Mouse (Mus musculus) telencephalon, adult 2 months (tissue): ENCODE results near the gene Opa3.

Experiments used
- DNase-seq: peaks from one replicate; pipeline ENCODE4 v3.0.0-alpha.2; 2011; ENCODE audit warnings: low read depth, low spot score

Gene Opa3

GRCm38 (mm10) chr7:19245083-19245482, 16.9 kb downstream of the Opa3 start:
- no peak for DNase-seq

GRCm38 (mm10) chr7:19246855-19247254, 18.7 kb downstream of the Opa3 start:
- no peak for DNase-seq

- DNase-seq, result no peak
These were observed 19.4 kb downstream of the Opa3 start for GRCm38 (mm10) chr7:19247511-19247910.

GRCm38 (mm10) chr7:19252078-19252477, 23.9 kb downstream of the Opa3 start:
- no peak for DNase-seq

GRCm38 (mm10) chr7:19253437-19253836, 25.3 kb downstream of the Opa3 start:
- DNase-seq, result no peak

GRCm38 (mm10) chr7:19255395-19255794, 27.3 kb downstream of the Opa3 start:
- no peak for DNase-seq

- DNase-seq, result no peak
These were observed 28.4 kb downstream of the Opa3 start for GRCm38 (mm10) chr7:19256567-19256966.

- peak; percentile 55 for DNase-seq
These were observed 29.4 kb downstream of the Opa3 start for GRCm38 (mm10) chr7:19257390-19258022.

- no peak for DNase-seq
These were observed 30.2 kb downstream of the Opa3 start for GRCm38 (mm10) chr7:19258336-19258735.

GRCm38 (mm10) chr7:19265147-19265546, 37.0 kb downstream of the Opa3 start:
- no peak for DNase-seq

GRCm38 (mm10) chr7:19265928-19266822, 38.0 kb downstream of the Opa3 start:
- no peak for DNase-seq

GRCm38 (mm10) chr7:19267051-19267450, 38.9 kb downstream of the Opa3 start:
- no peak for DNase-seq

- no peak for DNase-seq
These were observed 41.0 kb downstream of the Opa3 start for GRCm38 (mm10) chr7:19268993-19269681.

GRCm38 (mm10) chr7:19269721-19270441, 41.7 kb downstream of the Opa3 start:
- no peak for DNase-seq

GRCm38 (mm10) chr7:19270509-19271237, 42.5 kb downstream of the Opa3 start:
- DNase-seq, result no peak

GRCm38 (mm10) chr7:19271238-19272172, 43.4 kb downstream of the Opa3 start, which contains the start of gene Vasp:
Gene Vasp, minus strand, starts transcription at chr7:19271817.
- DNase-seq, result peak; percentile 76

- no peak for DNase-seq
These were observed 44.1 kb downstream of the Opa3 start for GRCm38 (mm10) chr7:19272173-19272764.

- no peak for DNase-seq
These were observed 48.1 kb downstream of the Opa3 start for GRCm38 (mm10) chr7:19276253-19276652.

- DNase-seq, result no peak
These were observed 50.9 kb downstream of the Opa3 start for GRCm38 (mm10) chr7:19279052-19279451.
